Mouse (Mus musculus): ENCODE results near the gene AI597479. TPM values are rescaled to one million over a fixed set of nuclear protein-coding genes. Genes with fewer than 3 reads are reported as not detected.

AI597479 gene
- 1 to 10 TPM; 6.3 to 6.4 TPM for total RNA-seq (2023)

GRCm38 (mm10) chr1:43098031-43098984, at the start of gene AI597479, which contains the start of gene Tgfbrap1:
AI597479 (plus strand) TSS chr1:43098710.
Tgfbrap1 (minus strand) TSS chr1:43098637.

Other genes starting within 250 kb of the AI597479 start
- gene Mrps9, start 247.5 kb upstream of the AI597479 start, total RNA-seq (2023) = 10 to 100 TPM; 21.4 to 22.3 TPM
- not detected for gene Gpr45, start 145.8 kb upstream of the AI597479 start, total RNA-seq (2023)
- gene Tgfbrap1, start 73 bp upstream of the AI597479 start, total RNA-seq (2023) = 10 to 100 TPM; 19.0 to 24.2 TPM
- gene Fhl2, start 98.3 kb downstream of the AI597479 start, total RNA-seq (2023) = 1 to 10 TPM; 1.8 to 3.3 TPM

Data from neutrophil, adult 59 days (primary cell).